Mouse (Mus musculus) liver, embryonic 14.5 days (tissue): ENCODE data around the gene Stau1.

Experiments used
- CTCF ChIP-seq: IDR thresholded peaks from 2 replicates; pipeline ENCODE4 v1.5.1; 2016; ENCODE audit warnings: antibody characterized with exemption, low read depth, control low read depth
- EP300 ChIP-seq: IDR thresholded peaks from 2 replicates; pipeline ENCODE4 v1.6.1; 2016; ENCODE audit warnings: antibody characterized with exemption, low read depth

- TF ChIP-seq CTCF (no peak), EP300 (no peak)
Measured at GRCm38 (mm10) chr2:167010546-167010945, 14.4 kb upstream of the Stau1 start.
